Mouse (Mus musculus): ENCODE results near the gene Nat8f5. TPM values are rescaled to one million over a fixed set of nuclear protein-coding genes. Genes with fewer than 3 reads are reported as not detected.
"Not testable (repeated sequence)": the region's sequence is repeated elsewhere in the genome, so short reads cannot be mapped to it uniquely, and the experiment has no call there.

The Nat8f5 gene
- polyA plus RNA-seq, 2 experiments from 2014 or later, result not detected

DNA sequence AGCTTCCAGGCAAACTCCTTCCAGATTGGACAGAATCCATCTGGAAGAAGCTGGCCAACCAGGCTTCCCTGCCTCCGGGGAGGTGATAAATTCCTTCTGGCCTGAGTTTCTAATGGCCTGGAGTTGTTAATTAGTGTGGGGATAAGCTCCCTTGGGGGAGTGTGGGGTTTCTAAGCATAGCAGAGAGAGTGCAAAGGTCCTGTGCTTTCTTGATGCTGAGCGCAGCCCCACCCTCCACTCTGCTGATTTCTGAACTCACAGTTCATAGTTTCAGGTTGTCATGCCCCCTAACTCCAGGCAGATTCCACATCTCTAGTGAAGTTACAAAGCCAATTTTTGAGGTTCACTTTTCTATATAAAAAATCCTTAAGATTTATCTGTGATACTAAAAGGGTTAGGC, 14.3 kb upstream of the Nat8f5 start:
- ATAC-seq, result not testable (repeated sequence)

DNA sequence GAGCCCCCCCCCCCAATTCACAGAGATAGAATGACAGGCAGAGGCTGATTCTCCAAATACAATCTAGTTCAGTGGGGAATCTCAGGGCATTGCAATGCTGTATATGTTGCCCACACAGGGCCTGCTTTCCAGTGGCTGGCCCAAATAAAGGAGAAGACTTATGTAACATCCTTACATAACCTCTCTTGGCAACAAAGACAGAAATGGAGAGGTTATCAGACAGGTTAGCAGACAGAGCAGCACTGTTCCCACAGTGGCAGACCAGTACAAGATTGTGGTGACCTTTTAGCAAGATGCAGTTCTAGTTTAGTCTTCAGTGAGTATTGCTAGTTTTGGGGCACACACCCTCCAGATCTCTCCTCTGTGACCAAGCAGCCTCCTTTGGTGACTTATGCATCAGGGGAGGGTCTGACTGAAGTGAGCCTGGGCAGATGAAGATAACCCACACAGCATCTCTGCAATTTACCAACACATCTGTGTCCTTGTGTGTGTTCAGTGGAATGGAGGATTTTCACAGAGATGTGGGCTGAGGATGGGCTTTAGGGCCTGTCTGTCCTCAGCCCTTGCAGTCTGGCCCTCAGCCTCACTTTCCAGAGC, 13.8 kb upstream of the Nat8f5 start:
- not testable (repeated sequence) for ATAC-seq

DNA sequence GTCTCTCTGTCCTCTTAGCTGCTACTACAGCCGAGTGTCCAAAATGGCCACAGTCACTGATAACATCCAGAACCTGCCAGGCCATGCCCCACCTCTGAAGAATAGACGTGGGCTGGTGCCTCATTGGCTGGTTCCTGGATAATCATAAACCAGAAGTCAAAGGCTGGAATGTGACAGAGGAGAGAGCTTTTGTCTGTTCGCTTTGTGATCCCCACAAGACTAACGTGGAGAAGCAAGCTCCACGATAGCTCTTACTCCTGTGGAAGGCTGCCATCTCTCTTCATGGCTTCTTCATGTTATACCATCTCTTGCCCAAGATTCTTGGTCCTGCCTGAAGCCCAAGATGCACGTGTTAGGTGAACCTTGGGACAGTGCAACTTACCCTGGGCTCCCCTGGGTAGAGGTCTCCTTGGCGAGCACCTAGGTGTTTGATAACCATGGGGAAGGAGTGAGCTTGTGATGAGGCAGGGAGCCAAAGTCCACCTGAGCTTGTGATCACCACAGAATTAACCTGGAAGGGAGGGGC, 11.1 kb upstream of the Nat8f5 start, which contains the start of gene Nat8:
Gene Nat8 (minus strand): TSS at position 287 of the 526 bp plus-strand sequence.
- no peak for ATAC-seq

DNA sequence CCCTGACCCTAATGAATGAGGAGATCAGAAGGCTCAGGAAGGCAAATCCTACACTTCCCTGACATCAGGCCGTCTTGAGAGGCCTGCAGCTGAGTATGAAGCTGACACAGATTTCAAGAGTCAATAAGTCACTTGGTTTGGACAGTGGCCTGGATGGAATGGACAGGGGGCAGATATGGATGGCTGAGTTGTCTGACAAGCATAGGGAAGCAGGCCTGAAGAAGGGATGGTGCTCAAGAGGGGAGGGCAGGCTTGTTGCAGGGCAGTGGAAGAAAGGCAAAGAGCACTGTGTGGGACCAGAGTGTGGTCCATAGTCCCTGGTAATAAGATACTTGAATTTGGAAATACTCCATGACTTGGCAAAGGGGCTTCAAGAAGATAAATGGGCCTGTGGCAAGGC, 8.7 kb upstream of the Nat8f5 start:
- ATAC-seq, result no peak

DNA sequence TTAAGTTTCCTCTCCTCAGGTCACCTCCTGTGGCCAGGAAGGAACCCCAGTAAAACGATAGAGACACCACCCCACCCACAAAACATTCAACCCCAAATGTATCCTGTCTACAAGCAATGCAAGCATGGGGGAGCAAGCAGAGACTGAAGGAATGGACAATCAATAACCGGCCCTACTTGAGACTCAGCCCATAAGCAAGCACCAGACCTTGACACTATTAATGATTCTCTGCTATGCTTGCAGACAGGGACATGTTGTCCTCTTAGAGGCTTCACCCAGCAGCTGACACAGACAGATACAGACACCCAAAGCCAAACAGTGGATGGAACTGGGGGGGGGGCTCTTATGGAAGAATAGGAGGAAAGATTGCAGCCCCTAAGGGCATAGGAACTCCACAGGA, 5.1 kb upstream of the Nat8f5 start:
- ATAC-seq, result no peak

DNA sequence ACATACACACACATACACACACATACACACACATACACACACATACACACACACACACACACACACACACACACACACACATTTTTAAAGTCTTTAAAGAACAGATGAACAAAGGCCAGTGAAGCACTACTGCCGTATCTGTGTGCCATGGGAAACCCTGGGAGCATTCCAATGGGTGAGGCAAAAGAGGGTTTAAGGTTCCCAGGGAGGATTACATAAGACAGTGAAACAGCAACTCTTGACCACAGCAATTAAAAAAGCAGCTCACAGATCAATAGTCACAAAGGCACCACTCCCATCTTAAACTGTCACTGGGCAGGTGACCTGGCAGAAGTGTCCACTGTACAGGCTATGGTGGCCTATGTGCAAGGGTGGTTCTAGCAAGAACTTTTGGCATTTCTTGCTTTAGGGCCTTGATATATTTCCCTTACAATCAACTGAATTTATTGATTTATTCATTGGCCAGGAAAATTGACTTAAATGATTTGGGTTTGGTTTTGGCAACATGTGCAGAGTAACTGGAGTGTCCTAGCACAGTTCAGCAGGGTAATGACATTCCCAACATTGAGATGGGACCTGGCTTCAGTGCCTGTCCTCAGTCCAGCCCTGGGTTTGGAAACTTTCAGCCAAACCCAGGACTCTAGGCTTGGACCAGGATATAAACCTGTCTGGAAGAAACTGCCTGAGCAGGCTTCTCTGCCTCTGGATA, 2.8 kb upstream of the Nat8f5 start:
- no peak for ATAC-seq

DNA sequence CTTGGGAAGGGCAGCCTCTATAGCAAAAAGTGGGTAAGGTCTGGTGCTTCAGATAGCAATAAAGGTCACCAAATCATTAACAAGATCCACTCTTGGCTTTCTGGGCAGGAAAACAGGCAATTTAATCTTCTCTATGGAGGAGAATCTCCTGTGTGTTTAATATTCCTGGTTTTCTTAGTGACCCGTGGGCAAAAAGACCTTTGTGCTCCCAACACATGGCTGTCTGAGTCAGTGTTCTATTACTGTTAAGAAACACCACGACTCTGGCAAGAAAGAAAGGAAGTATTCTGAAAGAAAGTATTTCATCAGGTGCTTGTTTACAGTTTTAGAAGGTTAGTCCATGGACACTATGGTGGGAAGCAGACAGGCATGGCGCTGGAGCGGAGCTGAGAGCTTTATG, 1.5 kb upstream of the Nat8f5 start:
- ATAC-seq, result no peak

DNA sequence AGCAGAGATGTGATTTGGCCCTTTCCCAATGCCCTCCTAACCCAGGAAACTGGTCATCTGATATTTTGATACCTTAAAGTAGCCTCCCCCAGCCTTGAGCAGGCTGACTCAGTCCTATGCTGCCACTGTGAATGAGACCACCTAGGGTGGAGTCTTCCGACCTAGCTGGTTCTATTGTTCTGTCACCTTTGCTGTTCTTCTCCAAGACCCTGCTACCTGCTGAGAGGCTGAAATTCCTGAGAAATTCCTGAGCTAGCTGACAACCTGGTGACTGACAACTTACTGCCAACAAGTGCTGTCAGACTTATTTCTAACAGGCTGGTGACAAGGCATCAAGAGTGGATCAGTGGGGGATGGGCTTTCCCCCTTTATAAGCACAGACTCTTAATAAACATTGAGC, 2.4 kb downstream of the Nat8f5 start:
- ATAC-seq, result no peak

DNA sequence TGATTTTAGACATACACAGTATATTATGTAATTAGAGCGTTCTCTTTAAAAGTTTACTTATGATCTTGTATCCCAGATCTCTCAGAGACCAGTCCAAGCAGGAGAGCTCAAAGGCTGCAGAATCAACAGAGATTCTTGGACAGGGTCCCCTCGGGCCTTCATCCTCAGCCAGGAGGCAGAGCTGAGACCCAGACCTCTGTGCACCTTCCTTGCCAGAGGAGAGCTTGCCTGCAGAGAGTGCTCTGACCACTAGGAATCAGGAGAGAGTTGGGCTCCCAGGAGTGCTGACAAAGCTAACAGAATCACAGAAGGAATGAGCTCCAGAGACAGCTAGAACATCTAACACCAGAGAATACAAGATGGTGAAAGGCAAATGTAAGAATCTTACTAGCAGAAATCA, 7.4 kb downstream of the Nat8f5 start:
- no peak for ATAC-seq

DNA sequence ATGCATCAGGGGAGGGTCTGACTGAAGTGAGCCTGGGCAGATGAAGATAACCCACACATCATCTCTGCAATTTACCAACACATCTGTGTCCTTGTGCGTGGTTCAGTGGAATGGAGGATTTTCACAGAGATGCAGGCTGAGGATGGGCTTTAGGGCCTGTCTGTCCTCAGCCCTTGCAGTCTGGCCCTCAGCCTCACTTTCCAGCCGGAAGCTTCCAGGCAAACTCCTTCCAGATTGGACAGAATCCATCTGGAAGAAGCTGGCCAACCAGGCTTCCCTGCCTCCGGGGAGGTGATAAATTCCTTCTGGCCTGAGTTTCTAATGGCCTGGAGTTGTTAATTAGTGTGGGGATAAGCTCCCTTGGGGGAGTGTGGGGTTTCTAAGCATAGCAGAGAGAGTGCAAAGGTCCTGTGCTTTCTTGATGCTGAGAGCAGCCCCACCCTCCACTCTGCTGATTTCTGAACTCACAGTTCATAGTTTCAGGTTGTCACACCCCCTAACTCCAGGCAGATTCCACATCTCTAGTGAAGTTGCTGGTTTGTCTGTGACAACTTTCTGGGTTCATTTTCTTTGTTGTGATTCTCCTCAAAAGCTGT, 9.7 kb downstream of the Nat8f5 start:
- ATAC-seq, result not testable (repeated sequence)

DNA sequence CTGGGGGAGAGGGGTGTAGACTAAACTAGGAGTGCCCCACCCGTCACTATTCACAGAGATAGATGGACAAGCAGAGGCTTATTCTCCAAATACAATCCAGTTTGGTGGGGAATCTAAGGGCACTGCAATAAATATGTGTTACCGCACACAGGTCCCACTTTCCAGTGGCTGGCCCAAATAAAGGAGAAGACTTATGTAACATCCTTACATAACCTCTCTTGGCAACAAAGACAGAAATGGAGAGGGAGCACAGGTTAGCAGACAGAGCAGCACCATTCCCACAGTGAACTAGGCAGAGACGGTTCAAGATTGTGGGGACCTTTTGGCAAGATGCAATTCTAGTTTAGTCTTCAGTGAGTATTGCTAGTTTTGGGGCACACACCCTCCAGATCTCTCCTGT, 10.3 kb downstream of the Nat8f5 start:
- ATAC-seq, result not testable (repeated sequence)

DNA sequence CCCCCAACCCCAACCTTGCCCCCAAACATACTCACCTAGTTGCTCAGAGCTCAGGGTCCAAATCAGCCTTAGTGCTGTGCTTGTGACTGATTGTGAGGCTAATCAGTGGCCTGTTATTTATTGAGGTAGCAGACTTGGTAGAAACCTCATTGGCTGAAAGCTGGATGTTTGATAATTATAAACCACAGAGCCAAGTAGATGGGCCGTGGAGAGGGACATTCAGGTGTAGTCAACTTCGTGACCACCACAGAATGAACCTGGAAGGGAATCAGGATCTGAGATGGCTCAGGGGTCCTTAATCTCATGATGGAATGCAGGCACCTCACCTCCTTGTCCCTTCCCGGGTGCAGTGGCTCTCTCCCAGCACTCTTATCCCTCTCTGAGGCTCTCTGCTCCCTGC, 11.0 kb downstream of the Nat8f5 start:
- ATAC-seq, result not testable (repeated sequence)

DNA sequence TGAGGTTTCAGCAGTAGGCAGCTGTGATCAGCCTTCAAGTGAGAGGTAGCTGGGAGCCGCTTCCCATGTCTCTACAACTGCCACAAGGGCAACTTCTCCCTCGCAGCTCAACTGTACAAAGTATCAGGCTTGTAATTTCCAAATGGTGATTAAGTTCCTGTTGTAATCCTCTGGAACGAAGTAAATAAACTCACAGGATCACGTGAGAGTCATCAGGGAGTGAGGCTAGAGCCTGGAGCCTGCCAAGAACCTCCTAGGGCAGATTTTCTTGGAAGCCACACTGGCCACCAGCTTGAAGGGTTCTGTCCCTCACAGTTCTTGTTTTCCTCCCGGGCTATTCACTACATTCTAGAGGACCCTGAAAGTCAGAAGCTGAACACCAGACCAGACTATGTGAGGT, 17.6 kb downstream of the Nat8f5 start:
- ATAC-seq, result not testable (repeated sequence)

Other genes with a start within 250 kb of the Nat8f5 start
- gene Alms1, start 233.4 kb downstream of the Nat8f5 start, polyA plus RNA-seq (2017; shearing (Covaris generic)), result 1 to 10 TPM; 2.2 to 2.6 TPM
- not detected for gene Nat8f7, start 107.8 kb downstream of the Nat8f5 start, polyA plus RNA-seq (2017; shearing (Covaris generic))
- under 1 TPM in 1 of 2 experiments, not detected in 1; 0.39 TPM for gene Nat8f3, start 55.2 kb downstream of the Nat8f5 start, polyA plus RNA-seq (2017; shearing (Covaris generic))
- gene Nat8f6, start within 50 bp of the Nat8f5 start, polyA plus RNA-seq (2017; shearing (Covaris generic)), result not detected
- not detected for gene Nat8, start 11.1 kb upstream of the Nat8f5 start, polyA plus RNA-seq (2017; shearing (Covaris generic))
- gene Nat8f2, start 48.2 kb upstream of the Nat8f5 start, polyA plus RNA-seq (2017; shearing (Covaris generic)), result not detected
- 1 to 10 TPM; 4.7 to 8.7 TPM for gene Nat8f4, start 83.9 kb upstream of the Nat8f5 start, polyA plus RNA-seq (2017; shearing (Covaris generic))
- 10 to 100 TPM; 34.7 to 44.8 TPM for gene Tprkb, start 90.9 kb upstream of the Nat8f5 start, polyA plus RNA-seq (2017; shearing (Covaris generic))
- 10 to 100 TPM; 10.4 to 15.9 TPM for gene Nat8f1, start 94.7 kb upstream of the Nat8f5 start, polyA plus RNA-seq (2017; shearing (Covaris generic))
- 100 to 1,000 TPM; 168 to 211 TPM for gene Dusp11, start 140.7 kb upstream of the Nat8f5 start, polyA plus RNA-seq (2017; shearing (Covaris generic))
- not detected for gene Figla, start 195.2 kb upstream of the Nat8f5 start, polyA plus RNA-seq (2017; shearing (Covaris generic))
- gene Add2, start 207.7 kb upstream of the Nat8f5 start, polyA plus RNA-seq (2017; shearing (Covaris generic)), result not detected